Mouse (Mus musculus) erythroblast, embryonic 14.5 days (primary cell): ENCODE data around the gene Gm8947.
"Not testable (repeated sequence)": the region's sequence is repeated elsewhere in the genome, so short reads cannot be mapped to it uniquely, and the experiment has no call there.

ENCODE experiments used
- GATA1 ChIP-seq: IDR thresholded peaks from 2 replicates; pipeline ENCODE4 v1.6.1; 2012; ENCODE audit warnings: low read length, inconsistent platforms, mixed read lengths
- TAL1 ChIP-seq: IDR thresholded peaks from 3 replicates; pipeline ENCODE4 v1.6.1; 2012; ENCODE audit warnings: low read length, inconsistent platforms, mixed read lengths

DNA sequence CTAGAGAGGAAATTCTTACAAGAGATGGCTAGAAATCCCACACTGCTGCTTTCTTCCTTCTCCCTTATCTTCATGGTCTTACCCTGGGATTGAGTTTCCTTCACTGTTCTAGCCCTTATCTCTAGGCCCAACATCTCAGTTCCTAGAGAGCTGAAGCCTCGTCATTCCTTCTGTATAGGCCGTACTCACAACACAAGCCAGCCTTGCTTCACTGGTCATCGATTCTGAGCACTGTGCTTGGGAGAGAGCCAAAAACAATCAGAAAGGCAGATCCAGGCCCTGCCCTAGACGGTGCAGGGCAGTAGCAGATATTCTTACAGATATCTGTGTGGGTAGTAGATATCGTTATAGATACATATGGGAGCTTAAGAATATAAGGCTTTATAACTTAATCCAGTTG is 10.6 kb downstream of the Gm8947 start:
- TF ChIP-seq TAL1, GATA1: not testable (repeated sequence)
